Mouse (Mus musculus) liver, embryonic 15.5 days (tissue): Measurements from ENCODE around the gene Ube2a. TPM values are rescaled to one million over a fixed set of nuclear protein-coding genes. Genes with fewer than 3 reads are reported as not detected.

ENCODE experiments used
- ATAC-seq: fragments of 200-750 bp; cut with Nextera tagmentation; 2 replicates; pipeline ENCODE4 v1.8.0; 2017; ENCODE audit warnings: moderate number of reproducible peaks, mild to moderate bottlenecking, moderate library complexity; ENCODE audit not compliant: insufficient read depth
- H3K27ac ChIP-seq: fragments of 300-500 bp; sonication (generic); replicated peaks from 2 replicates; pipeline ENCODE4 v1.5.1; 2015; ENCODE audit warnings: mild to moderate bottlenecking, inconsistent platforms
- H3K27me3 ChIP-seq: fragments of 300-500 bp; sonication (generic); 2 replicates; pipeline ENCODE4 v1.6.1; 2015; ENCODE audit warnings: mild to moderate bottlenecking, inconsistent platforms
- H3K36me3 ChIP-seq: fragments of 300-500 bp; sonication (generic); replicated peaks from 2 replicates; pipeline ENCODE4 v1.6.1; 2015; ENCODE audit warnings: moderate library complexity, mild to moderate bottlenecking, inconsistent platforms
- H3K4me1 ChIP-seq: fragments of 300-500 bp; sonication (generic); replicated peaks from 2 replicates; pipeline ENCODE4 v1.6.1; 2015; ENCODE audit warnings: inconsistent platforms
- H3K4me2 ChIP-seq: fragments of 300-500 bp; sonication (generic); 2 replicates; pipeline ENCODE4 v1.6.1; 2015; ENCODE audit warnings: moderate library complexity, mild to moderate bottlenecking, inconsistent platforms
- H3K4me3 ChIP-seq: fragments of 300-500 bp; sonication (generic); replicated peaks from 2 replicates; pipeline ENCODE4 v1.5.1; 2015; ENCODE audit warnings: mild to moderate bottlenecking, inconsistent platforms
- H3K9ac ChIP-seq: fragments of 300-500 bp; sonication (generic); 2 replicates; pipeline ENCODE4 v1.6.1; 2015; ENCODE audit warnings: moderate library complexity, mild to moderate bottlenecking, inconsistent platforms
- H3K9me3 ChIP-seq: fragments of 300-500 bp; sonication (generic); replicated peaks from 2 replicates; pipeline ENCODE4 v1.6.1; 2016; ENCODE audit warnings: inconsistent platforms
- WGBS: fragments of 180-500 bp; shearing (Covaris S2); methylation state at CpG from one replicate; pipeline ENCODE4 v1.1.7; 2015; ENCODE audit warnings: mixed read lengths; ENCODE audit not compliant: insufficient replicate concordance; 5-methylcytosine and 5-hydroxymethylcytosine counted together
- polyA plus RNA-seq: library from polyadenylated mRNA; unstranded; fragments of >200 nt; fragmentation: Nextera tagmentation; extraction: Ambion mirVana; gene quantifications from 2 replicates; pipeline ENCODE4 v1.2.1, GENCODE M21; 2015

The Ube2a gene
- polyA plus RNA-seq: 64.3 and 74.0 TPM in 2 replicates

- Histone ChIP-seq H3K9ac (peak within 1 kb of the TSS; percentile 87), H3K27me3 (no peaks in the 10 kb centered on the region), H3K4me1 (peaks cover 10% of the 10 kb centered on the region; the same call in 1 of the 2 replicates), H3K4me3 (peak within 1 kb of the TSS; percentile 80), H3K9me3 (no peaks in the 10 kb centered on the region), H3K36me3 (no peaks in the 10 kb centered on the region; the same call in 1 of the 2 replicates), H3K27ac (peak within 1 kb of the TSS; percentile 66), H3K4me2 (peak within 1 kb of the TSS; percentile 73)
- ATAC-seq: peak; percentile 5; the same call in 1 of the 2 replicates
- 17% methylated on average over 8 of the region's 8 CpGs for WGBS
Measured at GRCm38 (mm10) chrX:36873765-36874164, at the start of gene Ube2a, which contains the start of gene C330007P06Rik. Gene Ube2a, plus strand, starts transcription at chrX:36873900. Gene C330007P06Rik, minus strand, starts transcription at chrX:36874111.

DNA sequence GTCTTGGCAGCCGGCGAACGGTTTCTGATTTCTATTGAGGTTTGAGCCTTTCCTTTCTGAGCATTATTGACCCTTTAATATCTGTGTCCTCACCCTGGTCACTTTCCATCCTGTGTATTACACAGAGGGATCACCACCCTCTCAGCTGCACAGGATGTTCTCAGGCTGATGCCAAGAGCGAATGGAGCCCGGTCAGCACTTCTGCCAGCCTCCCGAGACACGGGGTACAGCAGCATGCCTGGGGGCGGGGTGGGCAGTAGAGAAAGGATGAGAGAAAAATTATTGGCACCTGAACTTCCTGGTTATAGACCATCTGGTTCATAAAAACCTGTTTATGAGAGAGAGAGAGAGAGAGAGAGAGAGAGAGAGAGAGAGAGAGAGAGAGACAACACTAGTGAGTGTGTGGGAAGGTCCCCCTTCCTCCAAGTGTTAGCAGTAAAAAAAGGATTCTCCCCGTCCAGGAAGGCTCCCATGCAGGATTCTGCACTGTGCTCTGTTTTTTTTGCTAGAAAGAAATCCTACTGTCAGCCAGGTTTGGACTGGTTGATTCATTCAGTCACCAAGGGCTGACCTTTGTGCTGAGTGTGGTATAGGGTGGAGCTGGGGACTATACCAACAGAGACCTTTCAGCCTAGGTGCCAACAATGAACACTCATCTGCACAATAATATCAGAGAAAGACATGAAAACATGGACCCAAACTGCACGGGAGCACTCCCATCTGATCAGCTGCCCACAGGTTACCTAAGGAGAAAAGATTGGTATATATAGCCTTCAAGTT is 49.6 kb upstream of the Ube2a start:
- 64% methylated on average over 10 of the region's 10 CpGs for WGBS
- Histone ChIP-seq H3K4me1 (no peaks in the 10 kb centered on the region), H3K4me3 (no peak overlapping the region), H3K4me2 (no peak overlapping the region), H3K27ac (no peak overlapping the region), H3K36me3 (no peaks in the 10 kb centered on the region), H3K9ac (no peak overlapping the region), H3K9me3 (no peaks in the 10 kb centered on the region), H3K27me3 (no peaks in the 10 kb centered on the region)
- ATAC-seq: no peak

- Histone ChIP-seq H3K27me3 (no peaks in the 10 kb centered on the region), H3K4me1 (no peaks in the 10 kb centered on the region), H3K9me3 (no peaks in the 10 kb centered on the region), H3K4me3 (no peak overlapping the region), H3K4me2 (no peak overlapping the region), H3K9ac (no peak overlapping the region), H3K36me3 (no peaks in the 10 kb centered on the region), H3K27ac (no peak overlapping the region)
- 46% methylated on average over 2 of the region's 2 CpGs for whole genome bisulfite sequencing
- ATAC-seq: no peak
Measured at GRCm38 (mm10) chrX:36825032-36825431, 48.7 kb upstream of the Ube2a start.

DNA sequence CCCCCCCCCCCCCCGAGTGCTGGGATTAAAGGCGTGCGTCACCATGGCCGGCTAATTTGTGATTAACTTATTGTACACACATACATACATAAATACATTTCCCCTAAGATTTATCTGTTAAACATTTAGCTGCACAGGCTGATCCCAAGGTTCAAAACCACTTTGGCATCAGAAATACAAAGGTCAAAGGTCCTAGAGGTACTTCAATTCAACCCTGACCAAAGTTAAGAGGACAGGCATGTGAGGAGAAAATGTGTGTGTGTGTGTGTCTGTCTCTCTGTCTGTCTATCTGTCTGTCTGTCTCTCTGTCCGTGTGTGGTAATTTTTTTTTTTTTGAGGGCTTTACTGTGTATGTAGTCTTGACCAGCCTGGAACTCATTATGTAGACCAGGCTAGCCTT is 46.8 kb upstream of the Ube2a start:
- H3K4me1 ChIP-seq: no peaks in the 10 kb centered on the region
- no peak overlapping the region for H3K4me2 ChIP-seq
- H3K36me3 ChIP-seq: no peaks in the 10 kb centered on the region
- H3K4me3 ChIP-seq: no peak overlapping the region
- H3K9ac ChIP-seq: no peak overlapping the region
- no peaks in the 10 kb centered on the region for H3K9me3 ChIP-seq
- H3K27ac ChIP-seq: no peak overlapping the region
- no peaks in the 10 kb centered on the region for H3K27me3 ChIP-seq
- 75% methylated on average over 4 of the region's 5 CpGs for WGBS
- no peak for ATAC-seq

GRCm38 (mm10) chrX:36830271-36830670 is 43.4 kb upstream of the Ube2a start:
- no peak overlapping the region for H3K27ac ChIP-seq
- no peak for ATAC-seq
- 43% methylated on average over 5 of the region's 5 CpGs for WGBS
- no peak overlapping the region for H3K9ac ChIP-seq
- H3K36me3 ChIP-seq: no peaks in the 10 kb centered on the region
- no peaks in the 10 kb centered on the region for H3K9me3 ChIP-seq
- no peak overlapping the region for H3K4me3 ChIP-seq
- no peaks in the 10 kb centered on the region; the same call in 1 of the 2 replicates for H3K4me1 ChIP-seq
- H3K27me3 ChIP-seq: no peaks in the 10 kb centered on the region
- no peak overlapping the region for H3K4me2 ChIP-seq

GRCm38 (mm10) chrX:36831632-36832031 is 42.1 kb upstream of the Ube2a start:
- no peak for ATAC-seq
- 75% methylated on average over 4 of the region's 4 CpGs for WGBS
- no peak overlapping the region for H3K4me2 ChIP-seq
- H3K4me1 ChIP-seq: no peaks in the 10 kb centered on the region; the same call in 1 of the 2 replicates
- H3K9me3 ChIP-seq: no peaks in the 10 kb centered on the region
- no peak overlapping the region for H3K9ac ChIP-seq
- H3K27me3 ChIP-seq: no peaks in the 10 kb centered on the region
- H3K27ac ChIP-seq: no peak overlapping the region
- H3K36me3 ChIP-seq: no peaks in the 10 kb centered on the region
- no peak overlapping the region for H3K4me3 ChIP-seq

GRCm38 (mm10) chrX:36833397-36834084 is 40.2 kb upstream of the Ube2a start:
- 26% methylated on average over 19 of the region's 19 CpGs for WGBS
- Histone ChIP-seq H3K36me3 (no peaks in the 10 kb centered on the region), H3K9ac (no peak overlapping the region), H3K27me3 (no peaks in the 10 kb centered on the region), H3K27ac (no peak overlapping the region), H3K4me2 (peak overlapping the region; percentile 39), H3K4me1 (no peaks in the 10 kb centered on the region; the same call in 1 of the 2 replicates), H3K4me3 (no peak overlapping the region), H3K9me3 (no peaks in the 10 kb centered on the region)
- ATAC-seq: no peak

DNA sequence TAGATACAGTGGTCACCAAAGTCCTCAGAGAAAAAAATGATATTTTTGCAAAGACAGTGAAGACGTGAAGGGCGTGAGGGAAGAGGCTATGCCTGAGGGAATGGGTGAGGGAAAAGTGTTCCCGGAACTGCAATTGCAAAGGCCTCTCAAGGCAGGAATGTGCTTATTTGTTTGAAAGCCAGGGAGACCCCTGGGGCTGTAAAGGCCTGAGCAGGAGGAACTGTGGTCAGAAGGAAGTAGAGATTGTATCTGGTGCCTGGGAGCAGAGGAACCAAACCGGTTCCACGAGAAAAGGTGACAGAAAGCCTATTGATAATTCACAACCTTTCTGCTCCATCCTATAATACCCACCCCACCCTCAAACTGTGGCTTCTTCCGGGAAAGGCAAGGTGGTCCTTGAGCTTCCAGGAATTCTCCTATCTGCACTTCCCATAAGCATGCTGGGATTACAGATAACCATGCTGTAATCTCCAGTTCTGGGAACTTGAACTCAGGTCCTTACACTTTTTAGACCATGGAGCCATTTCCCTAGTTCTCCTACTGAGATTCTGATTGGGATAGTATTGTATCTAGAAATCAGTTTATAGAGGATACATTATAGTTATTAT is 36.5 kb upstream of the Ube2a start:
- H3K4me2 ChIP-seq: no peak overlapping the region
- WGBS: 49% methylated on average over 6 of the region's 6 CpGs
- no peaks in the 10 kb centered on the region for H3K36me3 ChIP-seq
- H3K9me3 ChIP-seq: no peaks in the 10 kb centered on the region
- H3K27me3 ChIP-seq: no peaks in the 10 kb centered on the region
- no peaks in the 10 kb centered on the region; the same call in 1 of the 2 replicates for H3K4me1 ChIP-seq
- H3K9ac ChIP-seq: no peak overlapping the region
- no peak overlapping the region for H3K4me3 ChIP-seq
- H3K27ac ChIP-seq: no peak overlapping the region
- ATAC-seq: no peak

GRCm38 (mm10) chrX:36839391-36839790 is 34.3 kb upstream of the Ube2a start:
- Histone ChIP-seq H3K4me3 (no peak overlapping the region), H3K27ac (no peak overlapping the region), H3K9ac (no peak overlapping the region), H3K4me2 (no peak overlapping the region), H3K9me3 (no peaks in the 10 kb centered on the region), H3K36me3 (no peaks in the 10 kb centered on the region), H3K27me3 (no peaks in the 10 kb centered on the region), H3K4me1 (no peaks in the 10 kb centered on the region; the same call in none of the 2 replicates)
- WGBS: 60% methylated on average over 7 of the region's 7 CpGs
- ATAC-seq: no peak

GRCm38 (mm10) chrX:36841698-36842097 is 32.0 kb upstream of the Ube2a start:
- no peak overlapping the region for H3K27ac ChIP-seq
- H3K36me3 ChIP-seq: no peaks in the 10 kb centered on the region
- no peak for ATAC-seq

More at GRCm38 (mm10) chrX:36841698-36842097, 32.0 kb upstream of the Ube2a start:
- Histone ChIP-seq H3K4me1 (no peaks in the 10 kb centered on the region; the same call in none of the 2 replicates), H3K9me3 (no peaks in the 10 kb centered on the region), H3K4me3 (no peak overlapping the region), H3K4me2 (no peak overlapping the region), H3K9ac (no peak overlapping the region), H3K27me3 (no peaks in the 10 kb centered on the region)
- 51% methylated on average over 6 of the region's 6 CpGs for WGBS
